Mouse (Mus musculus): ENCODE data around the gene Kit. TPM values are rescaled to one million over a fixed set of nuclear protein-coding genes. Genes with fewer than 3 reads are reported as not detected.

The Kit gene
- polyA plus RNA-seq, 1 experiment = not detected

GRCm38 (mm10) chr5:75596211-75596610 lies 21.5 kb downstream of the Kit start:
- Histone ChIP-seq H3K36me3 (ENCODE audit: control insufficient read depth, insufficient read depth) (no peaks in the 10 kb centered on the region), H3K27me3 (ENCODE audit: control insufficient read depth, insufficient read depth, insufficient read length) (no peaks in the 10 kb centered on the region), H3K79me2 (ENCODE audit: control insufficient read depth, insufficient read depth) (no peaks in the 10 kb centered on the region), H3ac (ENCODE audit: control insufficient read depth, insufficient read length) (no peak overlapping the region), H3K4me2 (ENCODE audit: low read depth) (no peak overlapping the region), H3K4me3 (no peak overlapping the region)
- no peak for TF ChIP-seq POLR2AphosphoS2 (IDR thresholded peaks at IDR 0.05; ENCODE audit: insufficient read length, low read depth)
- no peak for TF ChIP-seq E2F4 (IDR thresholded peaks at IDR 0.05; ENCODE audit: insufficient read depth)
- no peak for TF ChIP-seq REST (IDR thresholded peaks at IDR 0.05; ENCODE audit: insufficient read depth, insufficient read length)
- no peak for TF ChIP-seq TCF12 (IDR thresholded peaks at IDR 0.05; ENCODE audit: insufficient read depth, poor library complexity, severe bottlenecking)
- TF ChIP-seq POLR2A (IDR thresholded peaks at IDR 0.05; ENCODE audit: insufficient read length, low read depth) = no peak
- TF ChIP-seq CEBPB (IDR thresholded peaks at IDR 0.05; ENCODE audit: insufficient read depth, poor library complexity, severe bottlenecking) = no peak
- no peak for TF ChIP-seq TCF3 (IDR thresholded peaks at IDR 0.05; ENCODE audit: insufficient read length, low read depth)
- no peak for TF ChIP-seq MAX (IDR thresholded peaks at IDR 0.05; ENCODE audit: low read depth)

- no peaks in the 10 kb centered on the region for H3K36me3 ChIP-seq (ENCODE audit: control insufficient read depth, insufficient read depth)
- H3K4me3 ChIP-seq = no peak overlapping the region
- H3K4me2 ChIP-seq (ENCODE audit: low read depth) = no peak overlapping the region
- no peaks in the 10 kb centered on the region for H3K79me2 ChIP-seq (ENCODE audit: control insufficient read depth, insufficient read depth)
- no peak overlapping the region for H3ac ChIP-seq (ENCODE audit: control insufficient read depth, insufficient read length)
- H3K27me3 ChIP-seq (ENCODE audit: control insufficient read depth, insufficient read depth, insufficient read length) = no peaks in the 10 kb centered on the region
- no peak for TF ChIP-seq MAX (IDR thresholded peaks at IDR 0.05; ENCODE audit: low read depth)
- no peak for TF ChIP-seq REST (IDR thresholded peaks at IDR 0.05; ENCODE audit: insufficient read depth, insufficient read length)
- TF ChIP-seq USF1 (IDR thresholded peaks at IDR 0.05; ENCODE audit: low read depth) = no peak
- no peak for TF ChIP-seq SRF (IDR thresholded peaks at IDR 0.05; ENCODE audit: control insufficient read depth, insufficient read length, low read depth)
- no peak for TF ChIP-seq POLR2A (IDR thresholded peaks at IDR 0.05; ENCODE audit: insufficient read length, low read depth)
- no peak for TF ChIP-seq TCF3 (IDR thresholded peaks at IDR 0.05; ENCODE audit: insufficient read length, low read depth)
- TF ChIP-seq MYOG (IDR thresholded peaks at IDR 0.05; ENCODE audit: control insufficient read depth in 1 of 3, insufficient read depth in 1 of 3, insufficient read length in 2 of 3, low read depth in 2 of 3) = no peak
- TF ChIP-seq TCF12 (IDR thresholded peaks at IDR 0.05; ENCODE audit: insufficient read depth, poor library complexity, severe bottlenecking) = no peak
- TF ChIP-seq E2F4 (IDR thresholded peaks at IDR 0.05; ENCODE audit: insufficient read depth) = no peak
- no peak for TF ChIP-seq MYOD1 (IDR thresholded peaks at IDR 0.05; ENCODE audit: control insufficient read depth in 1 of 3, insufficient read length in 2 of 3, low read depth in 2 of 3)
- no peak for TF ChIP-seq CEBPB (IDR thresholded peaks at IDR 0.05; ENCODE audit: insufficient read depth, poor library complexity, severe bottlenecking)
- TF ChIP-seq POLR2AphosphoS2 (IDR thresholded peaks at IDR 0.05; ENCODE audit: insufficient read length, low read depth) = no peak
Observed at GRCm38 (mm10) chr5:75597316-75597715, 22.6 kb downstream of the Kit start.

GRCm38 (mm10) chr5:75598491-75598890 lies 23.8 kb downstream of the Kit start:
- Histone ChIP-seq H3K4me2 (ENCODE audit: low read depth) (no peak overlapping the region), H3K79me2 (ENCODE audit: control insufficient read depth, insufficient read depth) (no peaks in the 10 kb centered on the region), H3K36me3 (ENCODE audit: control insufficient read depth, insufficient read depth) (no peaks in the 10 kb centered on the region), H3K4me3 (no peak overlapping the region), H3ac (ENCODE audit: control insufficient read depth, insufficient read length) (no peak overlapping the region), H3K27me3 (ENCODE audit: control insufficient read depth, insufficient read depth, insufficient read length) (no peaks in the 10 kb centered on the region)
- TF ChIP-seq POLR2A (IDR thresholded peaks at IDR 0.05; ENCODE audit: insufficient read length, low read depth) = no peak
- no peak for TF ChIP-seq MYOD1 (IDR thresholded peaks at IDR 0.05; ENCODE audit: control insufficient read depth in 1 of 3, insufficient read length in 2 of 3, low read depth in 2 of 3)
- TF ChIP-seq E2F4 (IDR thresholded peaks at IDR 0.05; ENCODE audit: insufficient read depth) = no peak
- TF ChIP-seq TCF12 (IDR thresholded peaks at IDR 0.05; ENCODE audit: insufficient read depth, poor library complexity, severe bottlenecking) = no peak
- TF ChIP-seq CEBPB (IDR thresholded peaks at IDR 0.05; ENCODE audit: insufficient read depth, poor library complexity, severe bottlenecking) = no peak
- no peak for TF ChIP-seq TCF3 (IDR thresholded peaks at IDR 0.05; ENCODE audit: insufficient read length, low read depth)
- TF ChIP-seq USF1 (IDR thresholded peaks at IDR 0.05; ENCODE audit: low read depth) = no peak
- no peak for TF ChIP-seq MAX (IDR thresholded peaks at IDR 0.05; ENCODE audit: low read depth)
- no peak for TF ChIP-seq REST (IDR thresholded peaks at IDR 0.05; ENCODE audit: insufficient read depth, insufficient read length)
- no peak for TF ChIP-seq POLR2AphosphoS2 (IDR thresholded peaks at IDR 0.05; ENCODE audit: insufficient read length, low read depth)
- TF ChIP-seq MYOG (IDR thresholded peaks at IDR 0.05; ENCODE audit: control insufficient read depth in 1 of 3, insufficient read depth in 1 of 3, insufficient read length in 2 of 3, low read depth in 2 of 3) = no peak

- no peak overlapping the region for H3K4me2 ChIP-seq (ENCODE audit: low read depth)
- no peaks in the 10 kb centered on the region for H3K79me2 ChIP-seq (ENCODE audit: control insufficient read depth, insufficient read depth)
- no peak overlapping the region for H3K4me3 ChIP-seq
- TF ChIP-seq TCF12 (IDR thresholded peaks at IDR 0.05; ENCODE audit: insufficient read depth, poor library complexity, severe bottlenecking) (no peak), CEBPB (IDR thresholded peaks at IDR 0.05; ENCODE audit: insufficient read depth, poor library complexity, severe bottlenecking) (no peak), POLR2A (IDR thresholded peaks at IDR 0.05; ENCODE audit: insufficient read length, low read depth) (no peak)
- no peaks in the 10 kb centered on the region for H3K36me3 ChIP-seq (ENCODE audit: control insufficient read depth, insufficient read depth)
- no peaks in the 10 kb centered on the region for H3K27me3 ChIP-seq (ENCODE audit: control insufficient read depth, insufficient read depth, insufficient read length)
- no peak overlapping the region for H3ac ChIP-seq (ENCODE audit: control insufficient read depth, insufficient read length)
Observed at GRCm38 (mm10) chr5:75599991-75600390, 25.3 kb downstream of the Kit start.

- no peak overlapping the region for H3K4me3 ChIP-seq
- no peak overlapping the region for H3K4me2 ChIP-seq (ENCODE audit: low read depth)
- TF ChIP-seq MAX (IDR thresholded peaks at IDR 0.05; ENCODE audit: low read depth) = no peak
- no peak for TF ChIP-seq CEBPB (IDR thresholded peaks at IDR 0.05; ENCODE audit: insufficient read depth, poor library complexity, severe bottlenecking)
- TF ChIP-seq USF1 (IDR thresholded peaks at IDR 0.05; ENCODE audit: low read depth) = no peak
- TF ChIP-seq MYOD1 (IDR thresholded peaks at IDR 0.05; ENCODE audit: control insufficient read depth in 1 of 3, insufficient read length in 2 of 3, low read depth in 2 of 3) = no peak
- no peak for TF ChIP-seq POLR2AphosphoS2 (IDR thresholded peaks at IDR 0.05; ENCODE audit: insufficient read length, low read depth)
- no peak for TF ChIP-seq MYOG (IDR thresholded peaks at IDR 0.05; ENCODE audit: control insufficient read depth in 1 of 3, insufficient read depth in 1 of 3, insufficient read length in 2 of 3, low read depth in 2 of 3)
- TF ChIP-seq REST (IDR thresholded peaks at IDR 0.05; ENCODE audit: insufficient read depth, insufficient read length) = no peak
- no peak for TF ChIP-seq E2F4 (IDR thresholded peaks at IDR 0.05; ENCODE audit: insufficient read depth)
- no peak for TF ChIP-seq TCF12 (IDR thresholded peaks at IDR 0.05; ENCODE audit: insufficient read depth, poor library complexity, severe bottlenecking)
- TF ChIP-seq TCF3 (IDR thresholded peaks at IDR 0.05; ENCODE audit: insufficient read length, low read depth) = no peak
- no peak for TF ChIP-seq SRF (IDR thresholded peaks at IDR 0.05; ENCODE audit: control insufficient read depth, insufficient read length, low read depth)
- TF ChIP-seq POLR2A (IDR thresholded peaks at IDR 0.05; ENCODE audit: insufficient read length, low read depth) = no peak
- no peaks in the 10 kb centered on the region for H3K36me3 ChIP-seq (ENCODE audit: control insufficient read depth, insufficient read depth)
- no peaks in the 10 kb centered on the region for H3K79me2 ChIP-seq (ENCODE audit: control insufficient read depth, insufficient read depth)
- peaks cover 4% of the 10 kb centered on the region for H3K27me3 ChIP-seq (ENCODE audit: control insufficient read depth, insufficient read depth, insufficient read length)
- no peak overlapping the region for H3ac ChIP-seq (ENCODE audit: control insufficient read depth, insufficient read length)
Observed at GRCm38 (mm10) chr5:75604238-75604637, 29.5 kb downstream of the Kit start.

Data from myocyte (in vitro differentiated cells).